Mouse (Mus musculus): Measurements from ENCODE around the gene Epo.

Gene Epo

GRCm38 (mm10) chr5:137472252-137472904, 60.7 kb downstream of the Epo start:
- no peak for DNase-seq

GRCm38 (mm10) chr5:137466946-137467345, 66.1 kb downstream of the Epo start:
- no peak for DNase-seq

GRCm38 (mm10) chr5:137465049-137465448, 68.0 kb downstream of the Epo start:
- no peak for DNase-seq

GRCm38 (mm10) chr5:137455866-137456591, 77.0 kb downstream of the Epo start:
- DNase-seq, result peak; percentile 40 to 59

GRCm38 (mm10) chr5:137455206-137455605, 77.8 kb downstream of the Epo start:
- DNase-seq, result no peak

- DNase-seq, result no peak
These were observed 87.5 kb downstream of the Epo start for GRCm38 (mm10) chr5:137445536-137445935.

- DNase-seq, result peak; percentile 38 to 73
These were observed 92.7 kb downstream of the Epo start for GRCm38 (mm10) chr5:137440216-137440855.

GRCm38 (mm10) chr5:137433889-137434288, 99.2 kb downstream of the Epo start:
- DNase-seq, result no peak

Measured in lung, postnatal 4 days (tissue).